Mouse (Mus musculus) heart, postnatal 36 days (tissue): Measurements from ENCODE around the gene Gns. TPM values are rescaled to one million over a fixed set of nuclear protein-coding genes. Genes with fewer than 3 reads are reported as not detected.

Experiments
- DNase-seq, 2 experiments: peaks; one replicate each; pipeline ENCODE4 v3.0.0; 2021 to 2022
- intact Hi-C: fragments of 180-260 bp; cut with DNase I; formaldehyde crosslinking; loops from one replicate; pipeline ENCODE4 v1.15.1; 2025
- total RNA-seq, 2 experiments: library from RNA; stranded (reverse); gene quantifications; 2 replicates each; pipeline ENCODE4 v1.2.3; 2021

Gene Gns
- total RNA-seq, 2 experiments from 2014 or later, result 82.1 to 83.5 TPM

DNA sequence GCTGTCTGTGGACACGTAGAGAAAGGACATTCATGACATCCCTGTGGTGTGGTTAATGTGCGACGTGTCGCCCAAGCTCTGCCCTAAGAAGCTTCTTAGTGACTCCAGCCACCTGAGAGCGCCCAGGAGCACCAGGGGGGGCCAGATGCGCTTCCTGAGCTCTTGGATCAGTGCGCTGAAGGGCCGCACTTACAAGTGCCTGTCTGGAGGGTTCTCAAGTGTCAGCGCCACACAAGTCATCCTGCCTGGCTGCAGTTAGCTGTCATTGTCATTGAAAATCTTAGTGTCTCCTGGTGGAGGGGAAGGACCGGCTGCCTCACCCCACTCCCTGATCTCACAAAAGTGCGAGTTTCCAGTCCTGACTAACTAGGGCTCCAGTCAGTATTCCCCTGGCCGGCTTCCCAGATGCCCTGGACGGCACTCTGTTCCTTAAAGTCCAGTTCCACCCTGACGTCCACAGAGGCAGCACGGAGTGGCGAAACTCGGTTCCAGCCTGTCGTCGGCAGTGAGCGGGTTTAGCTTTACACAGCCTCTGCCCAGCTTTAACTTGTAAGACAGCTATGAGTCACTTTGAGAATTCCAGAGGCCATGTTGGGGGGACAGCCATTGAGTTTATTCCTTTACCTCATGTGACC, 30.8 kb downstream of the Gns start:
- intact Hi-C loops, result no loop called here
- peak in 1 of 2 experiments; percentile 29 for DNase-seq

DNA sequence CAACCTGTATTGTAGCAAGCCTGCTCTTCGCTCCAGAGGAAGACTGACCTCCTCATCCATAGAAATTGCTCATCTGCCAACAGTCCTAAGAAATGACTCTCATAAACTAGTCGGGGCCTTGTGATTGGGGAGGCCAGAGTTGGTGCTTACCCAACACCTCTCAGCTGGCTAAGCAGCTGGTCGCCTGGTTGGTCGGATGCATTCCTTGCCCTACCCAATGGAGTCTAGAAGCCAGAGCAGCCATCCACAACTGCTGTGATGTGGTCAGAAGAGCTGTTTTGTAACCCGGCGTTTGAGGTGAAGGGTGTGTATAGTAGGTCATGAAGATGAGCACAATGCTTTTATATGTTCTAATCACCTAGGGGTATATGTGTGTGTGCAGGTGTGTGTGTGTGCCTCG, 33.7 kb downstream of the Gns start:
- no peak for DNase-seq
- intact Hi-C loops, result no loop called here

DNA sequence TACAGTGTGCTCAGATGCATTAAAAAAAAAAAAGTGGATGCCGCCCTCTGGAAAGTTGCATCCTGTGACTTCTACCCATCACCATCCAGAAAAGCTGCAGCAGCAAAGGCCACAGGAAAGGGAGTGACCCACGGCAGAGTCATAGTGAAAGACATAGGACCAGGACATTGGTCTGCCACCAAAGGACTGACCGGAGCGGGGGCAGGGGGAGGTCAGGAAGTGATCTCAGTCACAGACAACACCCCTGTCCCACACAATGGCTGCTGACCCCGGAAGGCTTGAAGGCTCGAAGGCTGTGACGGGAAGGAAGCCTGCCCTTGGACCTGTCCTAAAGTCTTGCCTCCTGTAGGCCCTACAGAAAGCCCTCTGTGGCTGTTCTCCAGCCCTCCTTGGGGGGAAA, 36.1 kb downstream of the Gns start:
- intact Hi-C loops, result no loop called here
- no peak for DNase-seq

DNA sequence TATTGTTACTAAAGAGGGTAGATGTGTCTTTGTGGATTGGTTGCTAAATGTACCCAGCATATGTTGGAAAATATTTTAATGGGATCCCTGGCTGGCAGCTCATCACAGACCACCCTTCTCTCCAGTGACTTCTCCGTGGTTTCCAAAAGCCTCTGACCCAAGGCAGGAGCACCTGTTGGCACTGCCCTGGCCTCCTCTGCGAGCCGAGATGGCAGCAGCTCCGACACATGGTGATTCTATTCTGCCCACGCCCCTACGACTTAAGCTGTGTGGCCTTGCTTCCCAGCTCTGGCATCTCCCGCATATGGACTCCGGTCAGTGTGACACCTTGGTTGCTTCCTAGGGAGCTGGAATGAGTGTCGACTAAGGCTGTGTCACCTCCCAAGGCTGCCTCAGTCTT, 38.2 kb downstream of the Gns start:
- no peak for DNase-seq
- intact Hi-C loops, result no loop called here

DNA sequence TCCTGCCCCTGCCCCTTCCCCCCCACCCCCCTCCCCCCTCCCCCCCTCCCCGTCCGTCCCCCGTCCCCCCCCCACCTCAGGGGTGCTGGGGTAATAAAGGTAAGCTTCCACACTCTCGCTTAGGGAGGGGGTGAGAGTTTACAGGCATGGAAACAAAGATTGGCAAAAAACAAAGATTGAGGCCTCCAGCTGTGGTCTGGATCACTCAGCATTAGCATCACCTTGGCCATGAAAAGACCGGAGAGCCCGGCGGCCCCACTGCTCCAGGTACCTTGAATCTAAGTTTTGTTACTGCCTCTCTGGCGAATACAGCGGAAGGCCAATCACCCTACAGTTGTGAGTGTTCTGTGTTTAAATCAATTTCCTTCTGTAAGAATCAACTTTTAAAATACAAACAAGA, 39.1 kb downstream of the Gns start:
- DNase-seq, result no peak
- intact Hi-C loops, result no loop called here

DNA sequence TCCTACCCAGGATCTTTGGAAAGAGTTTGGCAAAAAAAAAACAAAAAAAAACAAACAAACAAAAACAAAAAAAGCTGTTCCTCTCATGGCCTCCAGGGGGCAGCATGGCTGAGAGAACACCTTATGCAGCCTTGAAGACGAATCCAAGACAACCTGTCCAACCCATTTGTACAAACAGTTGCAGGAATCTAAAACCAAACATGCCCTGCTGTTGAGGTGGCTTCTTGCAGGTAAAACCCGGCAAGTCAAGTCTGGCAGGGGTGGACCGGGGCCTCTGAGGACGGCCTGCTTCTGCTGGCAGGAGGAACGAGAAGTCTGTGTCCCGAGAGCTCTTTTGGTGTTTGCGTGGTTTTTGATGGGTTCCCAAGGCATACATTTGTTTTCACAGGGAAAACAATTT, 44.8 kb downstream of the Gns start:
- DNase-seq, result peak; percentile 46 to 50
- intact Hi-C loops, result loop anchor here (1.0 kb wide), 2 partner anchors 67 to 107 kb away; partner anchors contain the start of gene Rassf3

DNA sequence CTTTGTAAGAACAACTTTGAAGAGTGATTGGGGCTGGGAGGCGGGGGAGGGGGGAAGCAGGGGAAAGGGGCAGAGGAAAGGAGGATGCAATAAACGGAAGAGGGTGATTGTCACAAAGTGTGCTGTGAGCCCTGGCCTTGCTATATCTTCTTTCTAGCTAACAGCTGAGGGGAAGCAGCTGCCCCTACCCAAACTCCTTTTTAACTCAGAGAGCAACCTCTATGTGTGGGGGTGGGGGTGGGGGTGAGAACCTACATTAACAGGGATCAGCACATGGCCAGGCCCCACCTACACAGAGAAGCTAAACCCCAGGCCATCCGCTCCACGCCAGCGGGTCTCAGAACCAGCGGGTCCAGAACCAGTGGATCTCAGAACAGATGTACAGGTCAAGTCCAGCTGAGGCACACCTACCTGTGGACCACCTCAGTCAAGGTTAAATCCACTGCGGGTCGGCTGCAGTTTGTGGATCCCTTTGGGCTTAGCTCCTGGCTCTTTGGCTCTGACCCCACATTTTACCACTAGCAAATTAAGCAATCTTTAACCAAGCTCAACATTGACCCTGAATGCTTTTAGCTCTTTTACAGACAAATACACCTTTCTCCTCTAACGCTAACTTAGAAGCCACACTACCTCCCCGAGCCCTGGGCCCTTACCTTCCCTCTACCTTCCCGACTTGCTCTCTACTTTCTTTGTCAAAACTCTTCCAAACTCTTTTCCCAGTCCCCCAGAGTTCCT, 47.0 kb downstream of the Gns start:
- DNase-seq, result no peak

DNA sequence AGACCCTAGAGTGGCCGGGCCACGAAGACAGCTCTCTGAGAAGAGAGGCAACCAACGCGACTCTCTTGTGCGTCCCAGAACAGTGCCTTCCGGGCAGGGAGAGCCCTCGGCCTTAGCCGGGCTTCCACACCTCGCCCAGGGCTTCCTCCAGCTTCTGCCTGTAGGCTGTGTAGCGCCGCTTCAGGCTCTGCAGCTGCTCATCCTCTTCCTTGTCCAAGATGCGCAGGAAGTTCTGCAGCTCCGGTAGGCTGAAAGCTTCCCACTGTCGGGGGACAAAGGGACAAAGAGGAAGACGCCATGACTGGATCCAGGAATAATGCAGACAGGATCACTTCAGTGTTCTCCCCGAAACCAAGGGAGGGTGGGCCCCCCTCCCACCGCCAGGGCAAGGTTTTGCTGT, 47.9 kb downstream of the Gns start:
- intact Hi-C loops, result no loop called here

More for the DNA sequence above, 47.0 kb downstream of the Gns start:
- intact Hi-C loops, result no loop called here

DNA sequence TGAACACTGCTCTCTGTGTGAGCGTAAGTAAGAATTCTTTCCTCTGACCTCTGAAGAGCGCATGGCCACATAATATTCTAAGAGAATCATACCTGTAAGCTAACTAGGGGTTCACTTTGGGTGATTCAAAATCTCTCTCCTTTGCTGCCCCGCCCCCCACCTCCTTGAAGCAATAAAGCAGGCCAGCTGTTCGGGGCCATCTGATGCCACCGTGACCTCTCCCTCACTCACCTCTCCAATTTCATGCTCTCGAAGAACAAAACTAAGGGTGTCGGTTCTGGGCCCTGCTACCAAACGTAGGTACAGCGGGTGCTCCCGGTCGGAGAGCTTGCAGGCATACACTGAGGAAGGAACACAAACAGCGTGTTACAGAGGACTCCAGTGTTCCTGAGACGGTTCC, 49.2 kb downstream of the Gns start:
- DNase-seq, result no peak
- intact Hi-C loops, result no loop called here

More for the DNA sequence above, 47.9 kb downstream of the Gns start:
- DNase-seq, result no peak

DNA sequence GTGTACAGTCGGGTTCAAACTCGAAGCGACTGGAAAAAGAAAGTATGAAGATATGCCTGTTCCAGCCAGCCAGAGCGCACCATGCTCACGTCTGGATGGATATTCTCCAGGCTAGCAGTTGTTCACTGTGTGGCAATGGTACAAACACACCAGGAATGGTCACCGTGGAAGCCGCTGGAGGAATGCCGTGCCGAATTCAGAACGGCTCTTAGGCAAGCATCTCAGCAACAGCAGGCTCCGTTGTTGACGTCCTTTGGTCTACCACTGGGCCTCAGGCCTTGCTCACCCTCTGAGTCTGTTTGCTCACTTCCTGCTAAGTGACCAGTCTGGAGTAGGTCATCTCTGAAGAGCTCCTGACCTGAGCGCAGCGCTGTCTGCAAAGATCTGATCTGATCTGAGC, 53.9 kb downstream of the Gns start:
- intact Hi-C loops, result no loop called here
- DNase-seq, result no peak

DNA sequence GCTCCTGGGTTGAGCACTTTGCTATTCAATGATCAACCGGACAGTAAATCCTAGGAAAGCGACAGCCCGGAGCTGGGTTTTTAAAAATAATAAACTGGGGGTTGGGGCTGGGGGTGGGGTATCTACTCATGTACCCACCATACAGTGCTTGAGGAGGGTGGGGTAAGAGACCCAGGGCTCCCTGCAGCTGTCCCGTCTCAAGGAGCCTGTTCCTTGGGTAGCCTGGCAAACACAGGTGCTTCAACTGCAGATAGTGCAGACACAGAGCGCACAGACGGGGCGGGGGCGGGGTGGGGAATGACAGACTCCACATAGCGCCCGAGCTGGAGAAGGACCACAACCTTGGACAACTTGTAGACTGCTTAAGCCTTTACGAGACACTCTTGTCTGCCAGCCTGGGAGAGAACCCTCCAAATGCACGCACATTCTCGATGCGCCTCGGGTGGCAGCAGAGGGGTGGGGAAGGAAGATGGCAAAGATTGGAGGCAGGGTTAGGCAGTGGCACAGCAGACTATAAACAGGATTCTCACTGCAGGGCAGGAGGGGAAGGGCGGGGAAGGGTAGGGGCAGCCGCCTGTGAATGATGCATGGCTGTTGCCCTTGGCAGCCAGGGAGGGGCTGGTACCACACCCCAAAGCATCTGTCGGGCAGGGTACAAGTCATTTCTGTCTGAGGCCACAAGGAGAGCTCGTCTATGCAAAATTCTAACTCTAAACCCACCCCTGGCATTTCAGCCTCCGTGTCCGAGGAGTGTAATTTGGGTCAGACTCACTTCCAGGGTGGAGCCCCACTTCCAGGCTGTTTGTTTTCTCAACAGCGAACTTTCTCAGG, 55.0 kb downstream of the Gns start:
- intact Hi-C loops, result no loop called here
- no peak for DNase-seq

DNA sequence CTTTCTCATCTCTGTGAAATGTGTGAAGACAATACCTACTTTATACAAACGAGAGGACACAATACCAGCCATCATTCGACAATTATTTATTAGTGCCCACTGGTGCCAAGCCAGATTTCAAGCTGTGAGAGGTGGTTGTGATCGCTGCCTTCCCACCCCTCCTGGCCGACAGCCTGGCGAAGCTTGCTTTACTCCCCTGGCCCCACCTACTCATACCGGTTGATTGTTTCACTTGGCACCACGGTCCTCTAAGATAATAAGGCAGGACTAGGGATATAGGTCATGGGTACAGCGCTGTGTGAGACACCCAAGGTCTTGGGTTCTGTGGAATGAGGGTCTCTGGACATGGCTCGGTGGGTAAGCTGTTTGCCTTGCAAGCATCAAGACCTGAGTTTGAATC, 56.1 kb downstream of the Gns start:
- intact Hi-C loops, result no loop called here
- DNase-seq, result no peak

DNA sequence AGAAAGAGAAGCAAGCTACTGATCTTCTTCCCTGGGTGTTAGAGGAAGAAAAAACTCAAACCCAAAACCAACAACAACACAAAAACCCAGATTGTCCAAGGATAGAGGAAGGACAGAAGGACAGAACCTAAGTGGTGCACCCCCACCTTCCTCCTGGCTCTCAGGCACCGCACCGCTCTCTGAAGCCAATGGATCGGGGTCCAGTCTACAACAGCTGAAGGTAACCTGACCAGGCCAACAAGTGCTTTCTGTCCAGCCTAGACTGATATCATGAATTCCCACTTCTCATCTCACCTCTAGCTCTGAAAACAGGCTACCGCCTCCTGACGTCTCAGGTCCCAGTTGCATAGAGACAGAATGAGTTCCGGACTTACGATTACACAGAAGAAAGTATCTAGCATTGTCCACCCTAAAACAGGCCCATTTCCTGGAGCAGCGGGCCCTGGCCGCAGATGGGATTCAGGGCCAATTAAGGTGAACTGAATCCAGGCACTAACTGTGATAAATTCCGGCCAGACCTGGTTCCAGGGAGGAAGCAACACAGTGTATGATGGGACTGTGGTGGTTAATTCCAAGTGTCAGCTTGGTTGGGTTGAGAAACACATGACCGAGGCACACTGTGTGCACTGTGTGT, 56.9 kb downstream of the Gns start:
- intact Hi-C loops, result no loop called here
- no peak for DNase-seq

DNA sequence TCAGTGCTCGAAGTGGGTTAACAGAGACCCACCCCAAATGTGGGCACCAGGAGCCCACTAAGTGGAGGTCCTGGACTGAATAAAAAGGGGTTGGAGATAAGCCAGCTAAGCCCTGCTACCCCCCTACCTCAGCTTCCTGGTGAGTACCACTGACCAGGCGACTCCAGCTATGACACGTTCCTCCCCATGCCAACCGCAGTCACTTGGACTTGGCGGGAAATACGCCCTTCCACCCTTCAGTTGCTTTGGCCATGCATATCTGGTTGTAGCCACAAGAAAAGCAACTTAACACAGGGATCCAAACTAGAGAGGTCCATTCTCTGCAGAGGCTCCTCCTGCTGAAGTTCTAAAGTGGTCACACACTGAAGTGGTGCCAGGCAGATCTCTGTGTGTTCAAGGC, 57.4 kb downstream of the Gns start:
- no peak for DNase-seq
- intact Hi-C loops, result no loop called here

DNA sequence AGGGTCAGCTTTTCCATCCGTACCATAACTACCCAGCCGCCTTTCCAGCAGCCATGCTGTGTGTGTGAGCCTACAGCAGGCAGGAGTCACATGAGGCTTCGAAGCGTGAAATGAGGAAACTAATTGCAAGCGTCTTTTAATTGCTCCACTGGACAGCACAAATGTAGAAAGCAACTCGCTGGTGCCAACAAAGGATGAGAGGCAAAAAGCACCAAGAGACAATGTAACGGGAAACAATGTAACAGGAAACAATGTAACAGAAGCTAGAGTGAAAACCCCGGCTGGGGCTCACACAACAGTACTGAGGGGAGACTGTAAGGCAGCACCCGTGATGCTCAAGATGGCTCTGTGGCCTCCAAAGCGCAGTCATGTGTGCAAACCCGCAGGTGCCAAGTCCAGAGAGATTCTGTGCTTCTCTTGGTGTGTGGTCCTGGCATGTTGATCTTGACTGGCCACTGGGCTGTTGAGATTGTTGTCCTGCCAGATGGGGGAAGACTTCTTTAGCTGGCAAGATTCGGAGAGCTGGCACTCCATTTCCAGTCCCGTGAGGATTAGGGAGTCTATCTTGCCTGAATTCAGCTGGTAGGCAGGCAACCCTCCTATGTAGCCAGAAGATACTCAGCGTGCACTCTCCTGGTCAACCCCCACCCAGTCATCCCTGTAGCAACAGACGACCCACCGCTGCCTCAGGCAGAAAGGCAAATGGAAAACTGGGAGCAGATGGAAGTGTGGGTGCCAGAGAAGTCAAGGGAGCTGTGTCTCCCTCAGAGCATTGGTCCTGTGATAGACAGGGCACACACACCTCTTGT, 58.9 kb downstream of the Gns start:
- intact Hi-C loops, result no loop called here
- DNase-seq, result no peak

DNA sequence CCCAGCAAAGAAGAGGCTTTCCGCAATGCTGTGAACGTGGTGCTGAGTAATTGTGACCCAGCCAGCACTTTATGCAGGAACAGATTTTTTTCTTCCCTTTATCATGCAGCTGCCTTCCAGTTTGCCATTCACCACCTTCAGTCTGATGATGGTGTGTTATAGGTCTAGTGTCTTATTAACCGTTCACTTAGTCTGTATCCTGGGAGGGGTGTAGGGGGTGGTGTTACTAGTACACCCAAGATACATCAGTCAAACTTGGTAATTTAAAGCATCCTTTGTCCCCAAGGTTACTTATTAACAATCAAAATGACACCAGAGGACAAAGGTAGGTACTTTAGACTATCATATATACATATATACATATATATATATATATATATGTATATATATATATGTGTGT, 59.6 kb downstream of the Gns start:
- intact Hi-C loops, result no loop called here
- DNase-seq, result no peak

DNA sequence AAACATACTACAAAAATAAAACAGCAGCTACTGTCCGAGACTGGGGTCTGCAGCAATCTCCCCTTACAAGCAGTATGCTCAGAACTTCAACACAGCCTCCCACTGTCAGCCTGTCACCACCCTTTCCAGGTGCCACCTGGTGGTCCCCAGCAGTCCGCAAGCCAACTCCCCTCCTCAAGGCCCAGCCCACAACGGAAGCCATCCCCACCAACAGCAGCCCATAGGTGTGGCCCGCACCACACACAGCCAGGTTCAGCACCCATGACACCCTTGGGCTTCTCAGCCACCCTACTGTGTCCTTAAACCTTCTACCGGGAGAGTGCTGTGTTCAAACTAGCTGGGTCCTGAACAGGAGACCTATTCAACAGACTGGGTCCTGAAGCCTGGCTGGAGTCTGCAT, 60.2 kb downstream of the Gns start:
- intact Hi-C loops, result no loop called here
- no peak for DNase-seq

DNA sequence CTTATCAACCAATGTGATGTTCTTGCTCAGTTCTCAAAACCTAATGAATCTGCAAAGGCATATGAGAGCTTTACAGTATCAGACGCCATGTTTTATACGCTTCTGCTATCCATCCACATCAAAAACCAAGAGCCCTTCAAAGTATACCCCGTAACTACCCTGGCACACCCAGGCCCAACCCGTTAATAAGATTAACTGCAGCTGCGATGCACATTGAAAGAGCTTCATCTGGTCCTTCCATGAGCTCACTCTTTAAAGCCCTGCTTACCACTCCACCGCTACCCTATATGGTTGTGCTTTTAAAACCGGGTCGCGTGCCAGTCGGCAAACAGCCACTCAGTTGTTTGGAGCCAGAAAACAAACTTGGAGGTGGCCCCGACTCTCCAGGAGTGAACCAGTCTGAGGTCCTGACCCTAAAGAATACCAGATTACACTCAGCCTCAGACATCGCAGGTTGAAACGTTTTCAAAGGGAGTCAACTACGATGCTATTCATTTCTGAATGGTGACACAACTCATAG, 60.7 kb downstream of the Gns start:
- no peak for DNase-seq
- intact Hi-C loops, result loop anchor here (2.0 kb wide), 1 partner anchor 49 kb away; no protein-coding TSS in a partner anchor

DNA sequence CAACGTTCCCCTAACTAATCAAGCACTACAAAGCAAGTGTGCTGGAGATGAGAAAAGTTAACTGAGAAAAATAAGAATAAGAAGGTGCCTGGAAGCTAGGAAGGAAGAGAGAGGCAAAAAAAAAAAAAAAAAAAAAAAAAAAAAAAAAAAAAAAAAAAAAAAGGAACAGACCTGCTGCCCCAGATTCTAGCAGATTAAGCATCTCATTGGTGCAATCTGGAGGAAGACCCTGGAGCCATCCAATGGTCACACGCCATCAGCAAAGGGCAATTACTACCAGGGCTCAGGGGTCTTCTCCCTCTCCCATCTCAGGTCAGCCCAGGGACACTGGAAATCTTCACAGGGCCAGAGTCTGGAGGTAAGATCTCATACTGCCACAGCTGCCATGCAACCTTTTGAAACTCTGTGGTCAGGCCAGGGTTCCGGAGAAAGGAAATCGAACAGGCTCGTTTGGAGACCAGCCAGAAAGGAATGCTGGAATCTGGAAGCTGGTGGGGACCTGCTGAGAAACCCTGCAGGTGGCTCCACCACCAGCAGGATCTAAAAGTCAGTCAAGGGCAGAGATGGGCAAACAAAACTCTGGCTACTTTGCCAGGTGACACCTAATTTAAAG, 61.7 kb downstream of the Gns start:
- DNase-seq, result no peak

More for the DNA sequence above, 61.7 kb downstream of the Gns start:
- intact Hi-C loops, result loop anchor here (2.0 kb wide), 1 partner anchor 48 kb away; no protein-coding TSS in a partner anchor
